Mouse (Mus musculus): ENCODE results near the gene Gm17584. TPM values are rescaled to one million over a fixed set of nuclear protein-coding genes. Genes with fewer than 3 reads are reported as not detected.

The Gm17584 gene
- not detected for polyA plus RNA-seq (2014; fragmentation: Illumina TruSeq; extraction: RNeasy Lipid Tissue Mini Kit (QIAGEN cat#74804); ENCODE audit: low read depth, low replicate concordance)

DNA sequence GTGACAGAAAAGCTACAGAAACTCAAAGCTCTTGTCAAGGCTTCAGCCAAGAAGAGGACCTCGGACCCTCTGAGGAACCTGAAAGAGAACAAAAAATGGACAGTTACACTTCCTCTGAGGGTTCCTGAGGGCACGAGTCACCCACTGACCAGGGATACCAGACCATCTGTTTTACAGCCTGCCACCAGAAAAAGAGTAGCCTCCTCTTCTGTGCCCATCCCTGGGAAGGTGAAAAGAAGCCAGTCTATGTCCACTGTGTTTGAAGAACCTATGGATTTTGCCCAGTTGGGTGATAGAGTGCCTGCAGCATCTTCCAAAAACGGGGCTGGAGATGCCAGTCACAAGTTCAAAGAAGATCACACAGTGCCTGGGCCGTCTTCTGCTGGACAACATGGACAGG, at the start of gene Gm17584:
Gene Gm17584 (plus strand): TSS at position 301 of the 400 bp plus-strand sequence.

Other genes starting within 250 kb of the Gm17584 start
- gene Gm17469, start 129.3 kb downstream of the Gm17584 start, polyA plus RNA-seq (2014; fragmentation: Illumina TruSeq; extraction: RNeasy Lipid Tissue Mini Kit (QIAGEN cat#74804); ENCODE audit: low read depth, low replicate concordance), result not detected